Mouse (Mus musculus): ENCODE data around the gene Pde3a.

GRCm38 (mm10) chr6:141250296-141250629 is 1.2 kb downstream of the Pde3a start:
- TF ChIP-seq POLR2A (IDR thresholded peaks at IDR 0.05; ENCODE audit: borderline replicate concordance, extremely low read depth, insufficient read depth, insufficient read length, poor library complexity, severe bottlenecking), result no peak
- TF ChIP-seq CTCF (IDR thresholded peaks at IDR 0.05; ENCODE audit: borderline replicate concordance, extremely low read depth, insufficient read depth, insufficient read length), result no peak
